Mouse (Mus musculus) cerebellum, adult 2 months (tissue): Measurements from ENCODE around the gene Akap2.

ENCODE experiments used
- CTCF ChIP-seq: fragments of 200-500 bp; IDR thresholded peaks from 2 replicates; pipeline ENCODE4 v1.5.1; 2011; ENCODE audit warnings: low read depth, mild to moderate bottlenecking, control low read depth, low read length, moderate library complexity, borderline replicate concordance; ENCODE audit not compliant: insufficient read depth
- POLR2A ChIP-seq: fragments of 200-500 bp; IDR thresholded peaks from 2 replicates; pipeline ENCODE4 v1.6.1; 2011; ENCODE audit warnings: low read length, control low read depth, borderline replicate concordance; ENCODE audit not compliant: insufficient read depth

- TF ChIP-seq POLR2A: no peak
- no peak for TF ChIP-seq CTCF
Observed at GRCm38 (mm10) chr4:57697918-57698611, 19.4 kb upstream of the Akap2 start.
